Mouse (Mus musculus): ENCODE measurements around the gene Tmem207.
"Not testable (repeated sequence)": the region's sequence is repeated elsewhere in the genome, so short reads cannot be mapped to it uniquely, and the experiment has no call there.

Tmem207 gene

DNA sequence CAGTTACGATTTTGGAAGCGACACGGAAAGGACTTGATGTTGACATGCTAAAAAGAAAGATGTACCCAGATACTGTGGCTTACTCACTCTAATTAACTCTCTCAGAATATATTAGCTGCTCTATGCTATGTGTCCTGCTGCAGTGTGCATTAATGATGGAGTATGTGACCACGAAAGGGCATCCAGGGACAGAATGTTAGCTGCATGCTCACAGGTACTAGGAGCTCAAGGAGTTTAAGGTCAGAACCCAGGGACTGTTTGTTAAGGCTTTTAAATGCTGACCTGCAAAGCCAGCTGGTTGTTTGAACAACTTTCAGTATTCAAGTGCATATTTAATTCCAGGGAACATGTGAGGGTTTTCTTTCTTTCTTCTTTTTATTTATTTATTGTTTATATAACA, at the start of gene Tmem207:
Tmem207 (minus strand) TSS at position 101 of the 400 bp plus-strand sequence.
- peak; percentile 19 for DNase-seq

DNA sequence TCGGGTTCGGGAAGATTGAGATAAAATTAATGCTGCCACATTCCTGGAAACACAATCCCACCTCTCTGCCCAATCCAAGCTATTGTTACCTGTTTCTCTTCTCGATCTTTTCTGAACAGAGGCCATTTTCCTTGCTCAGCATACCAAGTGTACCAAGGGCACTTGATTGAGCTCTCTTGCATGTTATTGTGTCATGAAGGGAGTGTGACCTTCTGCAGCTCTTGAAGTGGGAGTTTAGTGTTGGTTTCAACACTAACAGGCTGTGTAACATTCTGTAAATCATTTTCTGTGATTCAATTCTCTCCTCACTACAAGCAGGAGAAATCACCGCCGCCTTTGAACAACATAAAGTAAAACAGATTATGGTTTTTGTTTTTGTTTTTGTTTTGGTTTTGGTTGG, 47.6 kb upstream of the Tmem207 start:
- DNase-seq, result no peak

DNA sequence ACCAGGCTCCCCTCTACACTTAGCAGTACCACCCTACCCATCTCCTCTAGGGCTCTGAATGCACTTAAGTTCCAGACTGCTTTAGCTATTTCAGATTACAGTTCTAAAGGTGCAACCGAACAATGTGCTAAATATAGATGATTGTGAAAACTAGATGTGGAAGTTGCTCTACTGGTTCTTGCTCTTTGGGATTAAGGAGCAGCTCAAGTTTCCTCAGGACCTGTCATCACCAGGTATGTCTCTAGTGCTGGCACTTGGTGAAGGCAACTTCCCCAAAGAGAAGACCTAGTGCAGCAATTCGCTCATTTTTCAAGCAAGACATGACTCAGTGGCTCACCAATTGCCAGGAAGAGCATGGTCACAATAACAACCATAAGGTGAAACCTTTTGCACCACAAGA, 45.3 kb upstream of the Tmem207 start:
- DNase-seq, result no peak

DNA sequence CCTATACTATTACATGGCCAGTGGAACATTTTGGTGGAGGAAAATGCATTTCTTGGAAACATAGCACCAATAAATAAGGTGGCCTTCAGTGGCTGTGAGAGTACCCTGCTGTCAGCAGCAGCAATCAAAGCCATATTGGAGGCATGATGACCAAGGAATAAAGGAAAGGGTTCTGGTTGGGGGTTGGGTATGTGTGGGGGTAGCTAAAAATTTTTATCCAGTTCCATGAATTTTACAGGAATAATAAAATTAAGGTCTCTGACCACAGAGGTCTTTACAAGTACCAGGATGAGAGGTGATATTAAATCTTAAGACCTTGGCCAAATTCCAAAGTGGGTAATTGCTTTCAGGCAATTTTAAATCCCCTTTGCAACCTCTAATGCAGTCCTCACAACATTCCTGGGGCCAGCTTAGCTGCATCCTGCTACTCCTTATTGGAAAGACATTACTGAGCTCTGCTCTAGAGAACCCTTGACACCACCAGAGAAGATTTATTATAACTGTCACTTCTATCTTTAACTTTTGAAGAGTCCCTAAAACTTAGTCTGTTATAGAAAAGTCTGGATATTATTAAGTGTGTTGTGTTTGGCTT, 42.9 kb upstream of the Tmem207 start:
- DNase-seq, result no peak

DNA sequence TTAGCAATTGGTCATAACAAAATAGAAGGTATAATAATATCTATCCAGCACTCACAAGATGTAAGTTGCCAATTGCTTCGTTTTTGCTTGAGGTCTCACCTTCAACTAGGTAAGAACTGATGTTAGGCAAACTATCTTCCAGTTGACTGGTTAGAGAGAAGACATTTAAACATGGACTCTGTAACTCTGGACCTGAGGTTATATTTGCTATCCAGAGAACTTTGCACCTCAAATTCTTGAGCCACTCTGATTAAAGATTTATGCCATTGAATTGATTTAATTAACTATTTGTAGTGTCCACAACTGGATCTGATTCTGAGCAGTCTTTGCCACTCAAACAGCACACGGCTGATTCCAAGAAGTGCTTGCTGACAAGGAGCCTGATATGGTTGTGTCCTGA, 36.2 kb upstream of the Tmem207 start:
- peak; percentile 26 for DNase-seq

DNA sequence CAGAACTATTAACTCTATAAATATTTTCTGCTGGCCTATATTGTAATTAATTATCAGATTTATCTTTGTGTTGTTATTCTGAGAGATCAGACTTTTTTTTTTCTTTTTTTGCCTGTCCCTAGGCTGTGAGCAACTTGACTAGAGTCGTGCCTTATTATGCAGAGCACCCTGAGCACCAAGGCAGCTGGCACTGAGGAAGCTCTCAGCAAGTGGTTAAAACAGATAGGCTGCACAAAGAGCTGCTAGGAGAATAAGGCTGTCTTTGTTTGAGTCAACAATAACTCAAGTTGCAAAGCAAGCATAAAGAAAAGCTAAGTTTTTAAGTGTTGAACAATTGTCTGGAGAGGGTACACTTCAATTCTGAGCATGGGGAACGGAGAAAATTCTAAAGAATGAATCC, 35.2 kb upstream of the Tmem207 start:
- DNase-seq, result no peak

DNA sequence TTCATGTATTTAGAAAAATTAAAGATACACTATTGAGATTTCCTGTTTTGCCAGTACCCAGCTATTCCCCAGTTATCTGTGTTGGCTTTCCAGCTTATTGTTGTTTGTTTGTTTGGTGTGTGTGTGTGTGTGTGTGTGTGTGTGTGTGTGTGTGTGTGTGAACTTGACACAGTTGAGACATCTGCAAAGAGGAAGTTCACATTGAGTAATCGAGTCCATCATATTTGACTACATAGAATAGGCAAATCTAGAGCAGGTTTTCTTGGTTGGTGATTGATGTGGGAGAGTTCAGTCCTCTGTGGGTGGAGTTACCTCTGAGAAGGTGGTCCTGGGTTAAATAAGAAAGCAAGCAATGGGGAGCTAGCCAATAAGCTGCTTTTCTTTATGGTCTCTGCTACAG, 32.2 kb upstream of the Tmem207 start:
- no peak for DNase-seq

DNA sequence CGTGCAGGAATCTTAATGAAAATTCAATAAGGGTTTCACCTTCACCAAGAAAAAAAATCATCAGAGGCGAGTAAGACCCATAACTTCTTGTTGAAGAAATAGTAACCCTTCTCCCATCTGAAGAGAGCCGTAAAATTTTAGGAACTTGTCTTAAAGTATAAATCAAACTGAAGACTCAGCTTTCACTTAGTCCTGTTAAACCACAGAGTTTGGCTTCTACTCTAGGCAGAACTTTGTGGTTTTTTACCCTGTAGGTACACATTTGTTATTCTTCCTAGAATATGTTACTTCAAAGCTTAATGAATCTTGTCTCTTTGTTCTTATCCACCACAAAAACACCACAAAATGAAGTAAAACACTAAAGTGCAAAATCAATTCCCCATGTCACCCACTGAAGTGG, 25.7 kb upstream of the Tmem207 start:
- no peak for DNase-seq

DNA sequence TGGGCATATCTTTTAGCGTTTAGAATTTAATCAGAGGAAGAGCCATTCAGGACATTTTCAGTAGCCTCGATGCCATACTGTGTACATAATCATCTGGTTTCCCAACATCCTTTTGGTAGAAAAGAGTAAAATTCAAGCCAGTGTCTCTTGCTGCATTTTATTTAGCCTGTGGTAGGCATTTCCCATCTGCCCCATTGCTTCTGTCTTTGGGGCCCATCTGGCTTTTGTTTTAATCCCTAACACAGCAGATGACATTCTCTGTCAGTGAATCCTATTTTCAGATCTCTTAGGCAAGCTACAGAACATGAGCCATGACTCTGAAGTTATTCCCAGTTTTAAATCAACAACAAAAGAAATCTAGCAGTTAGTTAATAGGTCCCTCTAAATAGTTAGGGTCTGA, 22.7 kb upstream of the Tmem207 start:
- no peak for DNase-seq

DNA sequence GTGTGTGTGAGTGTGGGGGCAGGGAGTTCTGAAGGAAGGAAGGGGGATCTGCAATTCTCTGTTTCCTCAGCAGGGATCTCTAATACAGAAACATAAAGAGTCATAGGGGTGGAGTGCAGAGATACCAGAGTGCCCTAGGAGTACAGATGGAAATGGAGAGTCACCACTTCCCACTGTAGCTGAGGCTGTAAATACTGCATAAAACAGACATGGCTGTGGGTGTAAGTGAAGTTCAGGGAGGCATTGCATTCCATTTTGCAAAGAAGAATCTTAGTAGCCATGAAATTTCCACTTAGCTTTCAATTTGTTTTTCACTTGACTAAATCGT, 20.3 kb upstream of the Tmem207 start:
- DNase-seq, result no peak

DNA sequence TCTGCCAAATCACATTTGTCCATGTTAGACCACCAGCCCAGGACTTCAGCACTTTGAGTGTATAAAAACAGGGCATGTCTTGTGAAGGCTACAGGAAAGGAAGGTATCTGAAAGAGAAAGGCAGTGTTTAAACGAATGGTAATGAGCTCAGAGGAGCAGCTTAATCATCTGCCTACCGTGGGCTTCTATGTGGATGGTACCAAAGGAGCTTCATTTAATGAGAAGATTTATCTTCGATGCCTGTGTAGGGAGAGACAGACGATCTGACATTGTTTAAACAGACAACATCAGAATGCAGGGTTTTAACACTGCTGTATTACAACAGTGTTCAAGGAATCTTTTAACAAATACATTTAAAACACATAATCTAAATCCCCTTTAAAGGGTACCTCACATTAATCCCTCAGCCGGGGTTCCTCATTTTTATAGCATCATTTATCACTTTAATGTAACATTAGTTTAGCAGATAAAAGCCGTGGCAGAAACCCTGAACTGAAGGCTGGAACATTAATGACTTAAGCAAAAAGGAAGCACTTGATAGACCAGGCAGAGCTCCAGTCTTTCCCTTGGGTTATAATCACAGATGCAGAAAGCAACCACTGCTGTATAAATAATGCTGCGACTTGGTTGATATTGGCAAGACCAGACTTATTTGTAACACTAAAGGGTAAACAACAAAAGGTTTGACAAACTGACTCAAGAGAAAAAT, 19.8 kb upstream of the Tmem207 start:
- DNase-seq, result no peak

DNA sequence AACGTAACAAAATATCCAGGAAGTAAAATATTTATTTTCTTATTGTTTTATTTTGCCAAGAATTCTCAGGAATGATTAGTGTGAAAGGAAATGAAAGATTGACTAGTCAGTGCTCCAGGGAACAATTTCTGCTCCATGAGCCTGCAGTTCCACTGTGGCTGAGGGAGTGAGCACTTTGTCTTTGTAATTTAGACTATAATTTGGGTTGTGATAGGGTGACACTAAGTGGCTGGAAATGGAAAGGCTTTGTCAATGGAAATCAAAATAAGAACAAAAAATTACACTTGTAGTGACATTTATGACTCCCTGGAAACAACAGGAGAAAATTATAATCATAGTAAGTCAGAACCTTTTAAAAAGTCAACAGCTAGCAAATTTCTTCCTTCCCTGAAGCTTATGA, 5.7 kb upstream of the Tmem207 start:
- peak; percentile 51 for DNase-seq

DNA sequence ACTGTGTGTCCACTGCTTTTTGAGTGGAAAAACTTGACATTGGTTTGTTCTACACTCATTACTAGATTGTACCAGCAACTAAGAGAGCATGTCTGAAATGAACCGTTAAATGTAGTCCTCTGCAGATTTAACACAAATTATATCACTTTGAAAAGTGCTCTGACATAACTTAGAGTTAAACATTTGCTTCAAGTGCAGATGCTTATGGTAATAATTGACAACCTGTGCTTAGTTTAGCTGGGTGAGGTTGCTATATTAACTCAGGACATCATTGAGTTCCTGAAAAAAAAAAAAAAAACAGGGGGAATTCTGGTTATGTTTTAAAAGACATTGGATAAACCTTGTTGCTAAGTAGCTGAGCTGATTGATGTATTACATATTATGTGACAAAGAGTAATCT, 3.9 kb upstream of the Tmem207 start:
- DNase-seq, result peak; percentile 85

DNA sequence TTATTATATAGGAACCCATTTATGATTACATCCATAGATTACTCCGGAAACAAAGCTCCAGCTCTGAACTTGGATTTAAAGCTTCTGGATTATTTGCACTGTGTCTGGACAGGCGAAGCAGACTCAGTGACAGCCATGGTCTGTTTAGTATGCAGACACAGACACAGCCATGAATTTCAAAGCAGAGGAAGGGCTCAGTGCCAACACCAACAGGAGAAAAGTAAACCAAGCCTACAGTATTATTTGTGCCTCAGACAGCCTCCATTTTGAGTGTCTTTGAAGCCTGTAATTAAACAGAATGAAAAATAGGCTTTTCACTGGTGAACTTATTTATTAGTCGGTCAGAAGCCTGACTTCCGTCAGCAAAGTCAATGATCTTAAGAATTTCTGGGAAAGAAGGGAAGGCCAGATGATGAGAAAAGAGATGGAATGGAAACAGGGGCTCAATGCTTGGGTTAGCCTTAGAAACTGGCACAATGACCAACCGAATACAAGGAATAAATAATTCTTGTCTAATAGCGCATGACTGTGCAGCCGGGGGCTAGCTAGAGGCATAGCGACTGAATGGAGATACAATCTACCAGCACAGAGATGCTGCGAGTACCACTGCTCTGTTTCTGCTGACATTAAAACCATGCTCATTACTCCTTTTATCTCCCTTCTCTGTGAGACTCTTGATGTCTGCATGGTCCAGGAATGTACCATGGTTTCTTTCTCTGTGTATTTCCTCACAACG, 1.5 kb upstream of the Tmem207 start:
- DNase-seq, result peak; percentile 16

DNA sequence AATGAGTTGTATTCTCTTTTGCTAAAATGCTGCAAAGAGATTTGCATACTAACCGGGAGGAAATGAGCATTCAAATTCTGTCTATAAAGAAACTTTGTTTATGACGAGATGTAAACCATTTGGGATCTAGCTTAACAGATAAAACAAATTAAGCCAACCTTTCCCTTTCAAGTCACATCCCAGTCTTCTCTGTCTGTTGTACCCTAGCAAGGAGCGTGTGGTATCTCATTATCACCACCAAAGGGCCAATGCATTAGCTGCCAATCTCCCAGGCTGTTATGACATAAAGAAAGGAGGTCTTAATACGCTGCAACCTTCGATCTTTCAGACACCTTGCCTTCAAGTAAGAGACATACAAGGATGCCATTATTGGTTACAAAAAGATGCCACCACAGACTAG, 737 bp downstream of the Tmem207 start:
- DNase-seq, result no peak

DNA sequence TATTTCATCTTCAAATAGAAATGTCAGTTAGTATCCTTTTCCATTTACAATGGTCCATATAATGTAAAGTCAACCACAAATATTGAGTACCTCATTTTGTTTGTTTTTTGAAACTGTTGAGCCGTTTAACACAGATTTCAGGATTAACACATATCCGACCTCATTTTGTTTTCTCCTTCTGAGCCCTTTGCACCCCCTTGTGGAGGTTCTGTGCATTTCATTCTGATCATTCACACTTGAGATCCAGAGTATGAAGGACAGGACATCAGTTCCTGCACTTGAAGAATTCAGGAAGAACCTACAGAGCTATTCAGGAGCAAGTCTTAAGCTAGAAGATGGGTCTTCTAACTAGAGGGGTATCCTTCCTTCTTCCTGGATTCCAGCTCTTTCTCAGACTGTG, 7.0 kb downstream of the Tmem207 start:
- peak; percentile 70 for DNase-seq

DNA sequence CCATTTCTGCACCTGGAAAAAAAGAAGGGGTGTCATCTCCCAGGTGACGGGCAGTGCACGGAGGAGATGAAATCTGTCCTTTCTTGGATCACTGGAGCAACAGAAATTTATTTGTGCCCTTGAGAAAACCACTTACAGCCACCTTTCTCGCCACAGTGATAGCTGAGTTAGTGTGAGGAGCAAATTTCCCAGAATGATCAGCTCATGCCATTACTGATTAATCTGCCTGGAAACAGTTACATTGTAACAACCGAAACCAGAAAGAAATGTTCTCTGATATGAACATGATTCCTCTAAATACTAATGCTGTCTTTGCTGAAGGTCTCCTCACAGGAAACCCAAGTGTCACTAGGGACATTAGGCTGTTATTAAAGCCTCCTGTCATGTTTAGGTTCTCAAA, 21.6 kb downstream of the Tmem207 start:
- peak; percentile 76 for DNase-seq

DNA sequence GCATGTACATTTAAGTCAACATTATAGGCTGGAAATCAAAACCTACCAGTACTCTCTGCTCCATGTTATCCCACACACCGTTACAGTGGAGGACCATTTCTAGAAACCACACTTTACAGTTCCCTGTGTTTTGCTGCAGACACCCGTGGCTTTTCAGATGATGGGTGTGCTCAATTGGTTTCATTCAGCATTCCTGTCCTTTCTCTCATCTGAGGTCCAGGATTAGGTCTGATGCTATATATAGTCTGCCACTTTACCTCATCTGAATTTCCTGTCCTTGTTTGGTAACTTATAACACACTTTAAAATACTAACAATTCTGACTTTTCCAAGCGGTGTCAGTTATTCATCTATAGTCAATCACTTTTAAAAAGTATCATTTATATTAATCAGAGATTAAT, 25.8 kb downstream of the Tmem207 start:
- no peak for DNase-seq

DNA sequence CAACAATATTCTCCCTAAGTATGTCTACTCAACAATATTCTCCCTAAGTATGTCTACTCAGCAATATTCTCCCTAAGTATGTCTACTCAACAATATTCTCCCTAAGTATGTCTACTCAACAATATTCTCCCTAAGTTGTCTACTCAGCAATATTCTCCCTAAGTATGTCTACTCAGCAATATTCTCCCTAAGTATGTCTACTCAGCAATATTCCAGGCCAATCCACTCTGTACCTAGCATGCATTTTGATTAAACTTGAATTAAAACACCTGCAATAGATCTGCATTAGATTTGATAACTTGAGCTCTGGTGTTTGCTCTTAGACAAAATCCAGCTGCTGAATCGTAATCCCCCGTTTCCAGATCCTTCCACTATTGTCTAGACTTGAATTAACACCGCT, 26.9 kb downstream of the Tmem207 start:
- not testable (repeated sequence) for DNase-seq

DNA sequence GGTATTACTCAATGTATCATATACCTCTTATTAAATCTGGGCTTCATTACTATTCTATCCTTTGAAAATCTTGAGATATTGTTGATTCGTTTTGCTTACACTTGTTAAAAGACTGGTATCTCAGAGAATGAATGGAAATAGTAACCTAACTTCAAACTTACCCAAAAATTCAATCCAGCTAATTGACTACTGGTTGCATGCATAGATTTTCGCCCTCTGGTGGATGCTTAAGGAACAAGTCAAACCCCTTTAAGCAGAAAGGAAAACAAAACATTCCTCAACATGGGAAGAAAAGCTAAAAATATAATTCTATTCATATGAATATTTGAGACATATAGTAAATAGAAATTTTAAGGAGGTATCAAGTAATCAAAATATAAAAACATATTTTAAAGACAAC, 30.8 kb downstream of the Tmem207 start:
- DNase-seq, result peak; percentile 41

DNA sequence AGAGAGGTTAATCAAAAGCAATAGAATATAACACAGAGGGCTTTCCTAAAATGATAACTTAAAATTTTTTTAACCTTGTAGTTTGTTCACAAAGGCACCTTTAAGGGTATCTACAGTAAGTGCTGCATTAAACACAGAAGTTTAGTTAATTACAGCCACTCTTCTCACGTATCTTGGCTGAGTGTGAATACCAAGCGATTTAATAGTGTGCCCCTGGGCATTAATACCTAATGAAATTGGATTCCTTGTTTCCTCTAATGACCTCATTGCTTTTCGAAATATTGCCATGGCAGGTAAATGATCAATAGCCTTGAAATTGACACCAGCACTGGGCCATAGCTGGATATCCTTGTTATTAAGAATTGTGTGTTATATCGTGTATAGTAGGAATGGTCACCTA, 55.3 kb downstream of the Tmem207 start:
- peak; percentile 38 for DNase-seq

DNA sequence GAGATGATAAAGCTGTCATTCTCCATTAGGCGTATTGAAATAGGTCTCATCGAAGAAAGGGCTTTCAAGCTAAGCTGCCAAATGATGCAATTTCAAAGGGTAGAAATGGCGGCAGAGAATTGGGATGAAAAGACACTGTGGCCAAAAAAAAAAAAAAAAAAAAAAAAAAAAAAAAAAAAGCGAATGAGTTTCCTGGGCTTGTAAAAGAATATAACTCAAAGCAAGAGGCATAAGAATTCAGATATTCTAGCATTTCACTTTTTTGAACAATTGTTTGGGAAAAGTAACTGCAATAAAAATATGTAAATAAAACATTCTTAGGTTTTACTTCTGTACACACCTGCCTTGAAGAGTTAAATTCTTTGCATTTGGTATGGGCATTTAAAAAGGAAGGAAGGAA, 60.0 kb downstream of the Tmem207 start:
- no peak for DNase-seq

DNA sequence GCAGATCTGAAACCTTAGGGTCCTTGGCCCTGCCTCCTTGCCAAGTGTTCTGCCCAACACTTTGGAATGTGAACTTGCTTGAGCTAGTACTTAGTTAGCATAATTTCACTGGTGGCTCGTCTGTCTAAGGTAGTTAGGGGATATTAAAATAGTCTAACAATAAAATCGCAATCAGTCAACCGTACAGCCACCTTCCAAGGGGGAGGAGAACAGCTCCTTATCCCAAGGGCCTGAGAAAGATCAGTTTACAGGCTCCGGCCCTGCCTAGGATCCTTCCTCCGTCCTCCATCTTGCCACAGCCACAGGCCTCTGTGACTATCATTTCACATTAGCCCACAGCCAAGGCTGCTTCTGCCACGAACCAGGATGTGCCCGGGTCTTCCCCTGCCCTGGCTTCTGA, 63.7 kb downstream of the Tmem207 start, which contains the start of gene Cldn16:
Cldn16 (plus strand) TSS at position 301 of the 400 bp plus-strand sequence.
- peak; percentile 10 for DNase-seq

DNA sequence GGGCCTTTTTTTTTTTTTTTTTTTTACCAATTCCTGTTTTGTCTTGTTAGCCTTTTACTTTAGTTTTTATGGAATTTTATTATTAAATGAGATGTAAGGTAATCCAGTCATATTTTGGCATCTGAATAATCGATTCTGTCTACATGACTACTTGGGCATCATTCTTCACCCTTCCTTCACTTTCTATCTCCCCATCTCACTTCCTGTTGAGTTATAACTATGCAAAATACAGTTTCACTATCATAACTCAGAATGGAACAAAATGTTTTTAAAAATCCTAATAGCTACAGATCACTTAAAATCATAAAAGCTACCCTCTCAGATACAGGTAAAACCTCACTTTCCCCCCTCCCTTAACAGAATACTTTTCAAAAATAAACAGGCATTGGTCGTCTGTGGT, 70.4 kb downstream of the Tmem207 start:
- DNase-seq, result no peak
